Mouse (Mus musculus) erythroblast, embryonic 14.5 days (primary cell): ENCODE results near the gene Sart3.

ENCODE experiments used
- GATA1 ChIP-seq: IDR thresholded peaks from 2 replicates; pipeline ENCODE4 v1.6.1; 2012; ENCODE audit warnings: low read length, inconsistent platforms, mixed read lengths
- TAL1 ChIP-seq: IDR thresholded peaks from 3 replicates; pipeline ENCODE4 v1.6.1; 2012; ENCODE audit warnings: low read length, inconsistent platforms, mixed read lengths

GRCm38 (mm10) chr5:113736522-113737164, 35.7 kb downstream of the Sart3 start:
- TF ChIP-seq TAL1 (no peak), GATA1 (no peak)
